Mouse (Mus musculus): ENCODE results near the gene Ugt1a6b.

Gene Ugt1a6b

DNA sequence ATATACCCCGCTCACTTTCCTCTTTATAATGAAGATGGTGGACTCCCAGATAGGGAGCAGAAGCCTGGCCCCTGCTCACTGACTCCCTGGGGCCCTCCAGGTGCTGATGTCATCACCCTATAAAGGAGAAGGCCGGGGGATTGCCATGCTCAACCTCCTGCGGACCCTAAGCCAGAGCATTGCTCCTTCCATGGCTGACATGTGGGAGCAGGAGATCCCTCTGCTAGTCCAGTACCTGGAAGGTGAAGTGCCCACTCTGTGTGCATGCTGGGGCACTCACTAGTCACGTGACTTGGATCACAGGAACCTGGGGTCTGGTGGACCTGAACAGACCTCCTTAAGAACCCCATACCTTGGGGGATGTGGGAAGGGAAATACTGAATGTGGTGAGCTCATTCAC lies 137.5 kb downstream of the Ugt1a6b start:
- DNase-seq (ENCODE audit: low read depth): no peak

DNA sequence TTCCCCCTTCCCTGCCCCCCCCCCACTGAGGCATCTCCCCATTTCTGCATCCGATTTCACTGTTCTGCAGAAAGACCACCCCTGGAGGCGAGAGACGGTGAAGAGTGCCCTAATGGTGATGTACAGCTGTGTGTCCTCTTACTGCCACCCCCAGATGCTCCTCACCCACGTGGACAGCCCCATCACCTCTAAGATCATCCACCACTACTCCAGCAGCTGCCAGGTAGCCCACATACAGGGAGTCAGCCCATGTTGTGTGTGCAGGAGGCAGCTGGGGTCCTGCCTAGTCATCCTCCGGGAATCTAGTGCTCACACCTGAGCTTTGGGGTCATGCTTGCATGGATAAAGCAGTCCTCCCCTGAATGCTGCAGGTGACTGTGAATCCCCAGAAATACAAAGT lies 140.8 kb downstream of the Ugt1a6b start:
- no peak for DNase-seq (ENCODE audit: low read depth)

DNA sequence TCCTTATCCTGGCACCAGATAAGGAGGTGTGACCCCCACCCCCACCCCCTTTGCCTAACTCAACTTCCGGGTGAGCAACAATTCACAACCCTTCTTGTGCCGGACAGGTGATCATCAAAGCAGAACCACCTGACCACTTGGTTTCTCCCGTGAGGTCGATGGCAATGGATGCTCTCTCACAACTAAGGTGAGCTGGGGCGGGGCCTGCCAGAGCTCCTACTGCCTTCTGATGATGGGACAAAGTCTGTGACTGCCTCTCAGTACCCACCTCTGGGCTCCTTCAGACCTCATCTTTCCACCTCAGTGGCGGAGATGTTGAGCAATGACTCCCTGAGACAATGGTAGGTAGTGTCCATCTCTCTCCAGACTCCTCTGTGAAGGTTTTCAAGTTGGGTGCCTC lies 142.8 kb downstream of the Ugt1a6b start:
- no peak for DNase-seq (ENCODE audit: low read depth)

DNA sequence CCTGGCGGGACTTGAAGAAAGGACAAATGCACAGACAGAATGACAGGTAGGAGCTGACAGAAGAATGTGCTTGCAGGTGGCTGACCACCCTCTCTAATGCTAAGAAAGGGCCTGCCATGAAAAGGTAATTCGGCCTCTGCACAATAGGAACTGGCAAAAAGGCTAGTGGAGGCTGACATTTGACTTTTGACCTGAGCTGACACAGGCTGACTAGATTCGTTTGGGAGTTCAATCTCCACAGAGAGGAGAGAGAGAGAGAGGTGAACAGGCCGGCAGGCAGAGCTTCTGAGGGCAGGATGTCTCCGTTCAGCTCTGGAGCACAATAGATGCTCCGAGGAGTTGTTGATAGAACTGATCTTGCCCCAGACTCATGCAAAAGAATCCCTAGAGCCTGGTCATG lies 143.3 kb downstream of the Ugt1a6b start:
- no peak for DNase-seq (ENCODE audit: low read depth)

DNA sequence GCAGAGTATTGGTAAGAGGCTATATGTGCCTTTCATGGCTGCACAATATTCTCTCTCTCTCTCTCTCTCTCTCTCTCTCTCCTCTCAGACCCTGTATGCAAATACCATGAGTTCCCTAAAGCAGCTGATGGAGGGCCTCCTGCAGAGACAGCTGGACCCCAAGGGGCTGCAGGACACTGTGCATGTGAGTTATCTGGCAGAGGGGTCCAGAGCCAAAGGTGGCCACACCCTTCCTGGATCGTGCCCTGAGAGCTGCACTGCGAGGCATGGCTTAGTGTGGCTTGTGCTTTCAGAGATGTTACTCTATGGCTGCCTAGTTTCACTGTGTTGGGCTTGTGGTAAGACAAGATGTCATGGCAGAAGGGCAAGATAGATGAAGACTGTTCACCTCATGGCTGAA lies 144.6 kb downstream of the Ugt1a6b start:
- DNase-seq (ENCODE audit: low read depth): no peak

DNA sequence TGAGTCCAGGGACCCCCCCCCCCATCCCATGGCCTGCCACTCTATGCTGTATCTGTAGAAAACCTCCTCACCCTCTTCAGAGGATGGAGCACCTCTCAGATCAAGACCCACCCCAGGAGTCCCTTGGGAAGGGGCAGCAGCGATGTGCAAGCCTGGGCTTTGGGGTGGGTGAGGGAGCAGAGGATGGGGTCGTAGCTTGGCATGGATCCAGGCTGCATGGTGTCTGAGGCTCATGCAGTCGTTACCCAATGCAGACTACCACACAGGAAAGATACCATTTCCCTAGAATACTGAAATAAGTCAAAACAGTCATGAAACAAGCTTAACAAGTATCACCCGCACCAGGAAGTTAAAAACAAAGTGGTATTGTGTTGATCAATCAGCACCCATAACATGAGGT lies 145.6 kb downstream of the Ugt1a6b start:
- no peak for DNase-seq (ENCODE audit: low read depth)

DNA sequence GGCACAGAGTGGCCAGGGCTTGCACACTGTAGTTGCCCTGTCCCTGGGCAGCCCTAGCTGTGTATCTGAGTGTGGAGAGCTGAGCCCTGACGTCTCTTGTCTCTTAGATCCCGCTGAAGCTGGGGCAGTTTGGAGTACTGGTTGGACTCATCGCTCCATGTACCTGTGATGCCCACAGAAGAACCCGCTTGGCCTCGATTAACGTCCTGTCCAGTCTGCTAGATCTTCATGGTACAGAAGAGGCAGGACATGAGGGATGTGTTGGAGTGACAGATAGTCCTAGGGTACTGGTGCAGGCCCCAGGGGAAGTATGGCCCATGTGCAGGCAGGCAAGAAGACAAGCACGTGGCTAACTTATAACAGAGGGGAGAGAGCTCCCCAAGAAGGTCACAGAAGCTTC lies 146.5 kb downstream of the Ugt1a6b start:
- DNase-seq (ENCODE audit: low read depth): no peak

DNA sequence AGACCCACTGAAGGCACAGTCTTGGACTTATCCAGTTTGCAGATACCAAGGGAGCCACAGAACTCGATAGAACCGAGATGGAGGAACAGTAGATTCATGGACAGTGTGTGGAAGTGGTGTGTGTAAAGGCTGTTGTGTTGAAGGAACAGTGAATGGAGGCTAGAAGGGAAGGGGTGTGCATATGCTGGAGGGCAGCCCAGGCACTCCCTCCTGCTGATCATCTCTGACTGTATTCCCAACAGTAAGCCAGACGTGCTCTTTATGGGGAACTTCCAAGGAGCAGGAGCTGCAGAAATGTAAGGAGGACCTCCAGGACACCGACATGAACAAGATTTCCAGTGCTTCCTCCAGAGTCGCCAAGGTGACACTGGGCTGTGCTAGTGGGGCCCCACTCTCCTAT lies 147.0 kb downstream of the Ugt1a6b start:
- DNase-seq (ENCODE audit: low read depth): no peak

DNA sequence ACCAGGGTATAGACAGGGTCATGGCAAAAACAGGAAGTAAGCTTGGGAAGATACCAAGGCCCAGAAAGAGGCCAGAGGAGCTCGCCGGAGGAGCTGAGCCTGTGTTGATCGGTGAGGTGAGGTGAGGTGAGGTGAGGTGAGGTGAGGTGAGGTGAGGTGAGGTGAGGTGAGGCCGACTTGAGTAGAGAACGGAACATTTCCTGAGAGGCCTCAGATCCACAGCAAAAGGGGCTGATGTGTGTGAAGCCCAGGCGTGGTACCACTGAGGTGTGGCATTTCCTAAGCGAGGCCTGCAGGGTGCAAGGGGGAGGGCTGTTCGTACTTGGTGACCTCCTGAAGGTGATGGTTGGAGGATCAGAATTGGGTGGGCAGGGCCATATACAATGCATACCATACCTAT lies 150.1 kb downstream of the Ugt1a6b start:
- no peak for DNase-seq (ENCODE audit: low read depth)

DNA sequence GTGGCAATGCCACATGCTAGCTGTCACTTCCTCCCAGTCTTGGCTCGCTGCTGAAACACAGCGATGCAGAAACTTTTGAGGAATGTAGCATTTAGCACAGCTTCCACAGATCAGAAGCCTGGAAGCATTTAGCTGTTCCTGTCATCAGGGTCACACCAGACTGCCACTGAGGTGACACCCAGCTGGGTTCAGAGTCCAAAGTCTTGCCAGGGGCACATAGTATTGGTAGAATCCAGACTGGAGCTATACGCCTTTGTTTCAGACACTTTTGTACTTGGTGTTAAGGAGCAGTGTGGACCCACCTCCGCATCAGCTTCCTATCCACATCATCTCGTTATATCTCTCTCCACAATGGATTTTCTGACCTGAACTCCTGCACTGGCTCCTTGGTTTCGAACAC lies 150.5 kb downstream of the Ugt1a6b start:
- DNase-seq (ENCODE audit: low read depth): no peak

DNA sequence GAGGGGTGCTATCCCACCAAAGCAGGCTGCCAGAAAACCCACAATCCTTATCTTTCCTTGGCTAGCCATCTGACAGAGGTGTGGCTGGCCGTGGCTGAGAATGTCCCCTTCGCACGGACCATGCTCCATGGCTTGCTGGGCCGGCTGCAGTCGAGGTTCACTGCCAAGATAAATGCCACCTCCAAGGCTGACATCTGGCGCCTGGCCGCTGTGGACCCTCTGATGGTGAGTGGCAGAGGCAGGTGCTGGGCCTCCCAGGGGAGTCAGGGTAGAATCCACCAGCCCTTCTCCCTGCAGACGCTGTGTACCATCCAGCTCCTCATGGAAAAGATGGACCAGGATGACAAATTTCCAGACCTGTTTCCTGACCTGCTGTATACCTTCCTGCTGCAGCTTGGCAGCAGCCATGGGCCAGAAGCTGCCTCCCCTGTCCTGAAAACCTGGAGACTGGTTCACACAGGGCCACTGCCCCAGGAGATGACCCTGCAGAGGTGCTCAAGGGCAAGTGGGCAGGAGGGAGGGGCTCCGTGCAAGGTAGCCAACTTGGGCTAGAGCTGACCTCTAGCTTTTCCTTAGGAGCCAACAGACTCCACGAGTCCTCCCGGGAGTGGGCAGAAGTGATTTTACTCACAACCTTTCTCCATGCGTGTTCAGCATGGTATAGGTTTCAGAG lies 151.9 kb downstream of the Ugt1a6b start:
- DNase-seq (ENCODE audit: low read depth): no peak

DNA sequence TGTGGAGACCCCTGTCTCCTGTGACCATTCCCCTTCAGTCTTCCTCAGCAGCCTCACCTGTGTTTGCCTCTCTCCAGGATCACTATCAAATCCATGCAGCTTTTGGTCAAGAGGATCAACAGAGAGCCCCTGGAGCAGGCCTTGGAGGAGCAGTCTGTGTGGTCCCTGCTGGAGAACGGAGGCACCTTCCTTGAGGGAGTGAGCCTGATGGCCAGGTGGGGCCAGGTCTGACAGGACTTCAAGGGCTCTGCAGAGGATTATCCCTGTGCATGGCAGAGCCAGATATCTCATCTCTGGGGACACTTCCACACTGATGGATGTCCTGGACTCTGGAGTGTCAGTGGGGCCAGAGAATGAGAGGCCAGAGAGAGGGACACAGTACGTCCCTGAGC lies 152.4 kb downstream of the Ugt1a6b start:
- no peak for DNase-seq (ENCODE audit: low read depth)

DNA sequence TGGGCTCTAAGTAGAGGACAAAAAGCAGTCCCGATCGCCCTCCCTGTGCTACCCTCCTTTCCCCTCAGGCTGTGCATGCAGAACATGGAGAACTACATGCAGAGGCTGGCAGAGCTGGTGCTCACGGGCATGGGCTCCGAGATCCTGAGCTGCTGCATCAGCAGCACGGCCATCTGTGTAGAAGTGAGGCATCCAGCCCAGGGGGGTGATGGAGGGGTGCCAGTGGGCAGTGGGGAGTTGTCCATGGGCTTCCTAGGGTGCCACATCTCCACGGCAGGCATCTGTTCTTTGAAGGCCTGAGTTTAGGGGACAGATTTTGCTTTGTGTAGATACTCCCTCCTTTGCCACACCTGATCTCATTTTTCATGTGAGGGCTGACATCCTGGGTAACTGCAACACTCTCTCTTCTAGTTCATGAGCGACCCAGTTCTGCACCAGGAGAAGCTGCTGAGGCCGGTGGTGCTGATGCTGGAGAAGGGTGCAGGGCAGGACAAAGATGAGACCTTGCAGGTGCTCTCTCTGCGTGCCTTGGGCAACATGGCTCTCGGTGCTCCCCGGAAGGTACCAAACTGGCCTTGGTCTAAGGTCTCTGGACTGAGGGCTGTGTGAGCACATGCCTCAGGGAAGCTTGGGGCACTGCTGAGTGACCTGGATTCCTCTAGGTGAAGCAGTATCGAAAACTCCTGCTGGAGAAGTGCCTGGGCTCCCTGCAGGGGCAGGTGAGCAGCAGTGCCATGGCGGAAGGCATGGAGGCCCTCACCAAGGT lies 153.1 kb downstream of the Ugt1a6b start:
- DNase-seq (ENCODE audit: low read depth): no peak

DNA sequence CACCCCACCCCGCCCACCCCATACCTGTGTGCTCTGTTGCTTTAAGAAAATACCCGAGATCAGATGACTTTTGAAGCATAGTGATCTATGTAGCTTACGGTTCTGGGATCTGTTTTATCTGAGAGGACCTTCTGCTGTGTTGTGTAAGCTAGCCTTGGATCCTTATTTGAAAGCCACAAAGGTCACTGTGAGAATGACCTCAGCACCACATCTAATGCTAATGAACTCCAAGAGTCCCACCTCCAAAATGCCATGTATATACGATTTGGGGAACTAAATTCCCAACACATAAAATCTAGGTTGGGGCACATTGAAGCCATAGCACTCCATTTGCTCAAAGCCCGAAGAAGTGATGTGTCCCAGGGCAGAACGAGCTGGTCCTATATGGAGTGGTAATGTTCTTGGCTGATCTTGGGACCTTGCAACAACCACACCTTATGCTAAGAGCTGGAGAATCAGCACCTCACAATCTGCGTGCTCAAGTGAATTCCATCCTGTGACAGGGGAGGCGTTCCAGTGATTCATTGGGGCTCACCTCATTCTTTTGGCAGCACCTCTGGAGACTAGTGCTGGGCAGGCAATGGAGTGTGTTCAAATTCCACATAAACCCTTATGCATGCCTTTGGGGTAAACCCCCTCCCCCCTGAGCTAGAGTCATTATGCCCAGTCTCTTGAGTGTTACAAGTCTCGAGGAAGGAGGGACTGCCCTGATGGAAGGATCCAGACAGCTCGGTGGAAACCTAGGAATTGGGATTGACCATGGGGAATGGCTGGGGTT lies 154.0 kb downstream of the Ugt1a6b start:
- DNase-seq (ENCODE audit: low read depth): no peak

DNA sequence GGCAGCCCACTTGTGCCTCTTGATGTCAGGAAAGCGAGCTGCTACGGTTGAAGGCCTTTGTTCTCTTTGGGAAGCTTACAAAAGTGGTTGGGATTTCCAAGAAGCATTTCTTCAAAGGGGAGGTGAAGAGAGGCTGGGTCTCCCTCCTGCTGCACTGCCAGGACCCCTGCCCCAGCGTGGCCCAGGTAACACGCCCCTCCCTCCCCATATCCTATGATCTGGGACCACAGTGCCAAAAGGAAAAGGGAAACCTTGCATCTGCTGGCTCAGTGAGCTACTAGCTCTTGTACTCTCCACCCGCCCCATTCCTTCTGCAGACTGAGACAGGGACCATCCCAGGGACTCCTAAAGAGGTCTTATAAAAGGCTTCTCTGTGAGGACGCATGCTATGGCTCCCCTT lies 154.6 kb downstream of the Ugt1a6b start:
- no peak for DNase-seq (ENCODE audit: low read depth)

DNA sequence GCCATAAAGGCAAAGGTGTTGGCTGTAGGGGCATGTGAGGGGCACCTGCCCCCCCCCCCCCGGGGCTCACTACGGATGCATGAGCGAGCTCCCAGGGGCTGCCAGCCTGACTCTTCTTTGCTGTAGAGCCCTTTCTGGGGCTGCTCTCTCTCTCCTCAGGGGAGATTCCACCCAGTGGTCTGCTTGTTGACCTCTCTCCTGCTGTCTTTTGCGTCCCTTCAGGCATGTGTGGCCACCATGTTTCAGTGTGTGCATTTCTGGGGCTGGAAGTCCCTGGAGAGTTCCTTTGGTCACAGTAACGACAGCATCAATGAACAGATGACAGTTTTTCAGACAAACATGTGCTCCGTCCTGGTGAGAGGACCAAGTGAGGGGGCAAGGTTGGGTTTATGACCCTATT lies 155.3 kb downstream of the Ugt1a6b start:
- no peak for DNase-seq (ENCODE audit: low read depth)

DNA sequence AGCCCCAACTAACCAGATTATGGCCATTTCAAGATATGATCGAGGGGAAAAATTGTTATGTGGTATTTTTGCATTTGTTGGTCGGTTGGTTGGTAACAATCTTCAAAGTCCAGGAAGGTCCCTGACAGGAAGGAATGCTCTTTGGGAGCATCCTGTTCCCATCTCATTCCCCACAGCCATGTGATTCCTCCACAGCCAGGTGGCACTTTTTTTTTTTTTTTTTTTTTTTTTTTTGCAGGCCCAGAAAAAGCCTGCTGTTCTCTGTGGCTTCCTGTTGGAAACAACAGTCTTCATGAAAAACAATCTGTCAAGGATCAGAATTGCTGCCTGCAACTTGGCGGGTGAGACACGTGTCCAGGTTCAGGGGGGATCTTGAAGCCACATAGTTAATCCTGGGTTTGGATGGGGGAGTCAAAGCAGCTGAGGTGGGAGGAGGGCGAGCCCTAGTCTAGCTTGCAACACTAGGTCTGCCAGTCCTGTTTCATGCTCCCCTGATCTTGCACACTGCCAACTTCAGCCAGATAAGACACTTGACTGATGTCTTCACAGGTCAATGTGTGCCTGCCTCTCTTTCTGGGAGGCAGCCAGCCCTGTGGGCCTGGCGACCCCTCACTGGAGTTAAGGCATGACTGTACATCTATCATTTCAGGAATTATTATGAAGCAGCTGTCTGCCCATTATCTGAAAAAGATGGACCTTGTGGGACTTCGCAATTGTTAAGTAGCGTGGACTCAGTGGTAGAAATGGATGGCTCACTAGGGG lies 156.0 kb downstream of the Ugt1a6b start:
- no peak for DNase-seq (ENCODE audit: low read depth)

DNA sequence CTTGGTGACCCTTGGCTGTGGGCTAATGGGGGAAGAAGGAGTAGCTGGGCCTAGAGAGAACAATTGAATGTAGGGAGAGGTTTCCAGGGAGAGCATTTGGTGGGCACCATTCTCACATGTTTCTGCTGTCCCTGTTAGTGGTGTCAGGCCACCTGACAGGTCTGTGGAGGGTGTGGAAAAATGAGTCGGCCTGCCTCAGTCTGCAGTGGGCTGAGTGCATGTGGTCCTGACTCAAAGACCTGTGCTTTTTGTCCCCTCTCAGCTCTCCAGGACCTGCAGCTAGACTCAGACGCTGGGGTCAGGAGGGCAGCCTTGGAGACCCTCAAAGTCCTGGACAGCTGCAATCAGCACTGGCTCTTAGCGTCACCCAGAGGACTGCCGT lies 156.6 kb downstream of the Ugt1a6b start:
- DNase-seq (ENCODE audit: low read depth): no peak

DNA sequence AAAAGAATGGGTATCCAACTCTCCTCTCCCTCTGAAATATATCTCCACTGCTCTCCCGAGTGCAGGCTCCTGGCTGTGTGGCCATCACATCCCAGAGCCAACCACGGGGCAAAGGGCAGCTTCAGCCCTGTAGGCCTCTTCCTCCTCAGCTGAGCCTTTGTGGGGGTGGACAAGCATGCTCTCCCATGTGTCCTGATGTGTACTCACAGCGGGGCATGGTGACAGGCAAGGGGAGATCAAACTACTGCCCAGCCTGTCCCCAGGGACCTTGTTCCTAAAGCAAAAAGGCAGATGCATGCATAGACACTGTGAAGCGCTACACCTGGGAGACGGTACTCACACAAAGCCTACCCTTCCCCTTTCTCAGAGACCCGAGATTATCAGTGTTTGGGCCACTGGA lies 157.1 kb downstream of the Ugt1a6b start:
- DNase-seq (ENCODE audit: low read depth): no peak

DNA sequence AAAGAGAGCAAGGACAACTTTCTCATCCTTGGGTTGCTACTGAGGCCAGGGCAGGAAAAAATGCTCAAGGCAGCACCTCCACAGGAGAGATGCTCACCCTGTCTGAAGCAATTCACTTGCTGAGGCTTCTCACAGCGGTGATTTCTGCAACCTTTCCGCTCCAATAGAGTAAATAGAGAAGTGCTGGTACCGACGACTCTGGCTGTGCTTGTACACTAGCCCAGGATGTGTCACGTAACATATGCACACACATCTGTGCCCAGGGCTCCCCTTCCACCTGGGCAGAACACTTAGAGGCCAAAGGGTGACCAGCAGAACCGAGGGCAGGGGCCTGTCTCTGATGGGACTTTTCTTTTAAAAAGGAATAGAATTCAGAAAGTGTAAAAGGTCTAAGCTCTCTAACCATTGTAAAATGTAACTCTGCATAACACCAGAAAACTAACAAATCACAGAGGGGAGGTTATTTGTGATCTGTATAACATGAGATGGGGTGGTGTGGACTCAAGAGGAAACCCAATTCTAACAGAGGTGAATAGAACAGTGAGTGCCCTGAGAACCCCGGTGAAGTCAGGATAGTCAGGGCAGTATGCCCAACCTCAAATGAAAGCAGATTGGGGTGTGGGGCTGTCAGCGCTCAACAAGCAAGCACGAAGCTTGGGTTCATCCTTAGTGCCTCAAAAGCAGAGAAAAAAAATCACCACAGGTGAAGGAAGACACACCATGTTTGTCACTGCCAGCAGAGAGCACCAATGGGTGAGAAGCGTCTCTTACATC lies 157.7 kb downstream of the Ugt1a6b start:
- no peak for DNase-seq (ENCODE audit: low read depth)

DNA sequence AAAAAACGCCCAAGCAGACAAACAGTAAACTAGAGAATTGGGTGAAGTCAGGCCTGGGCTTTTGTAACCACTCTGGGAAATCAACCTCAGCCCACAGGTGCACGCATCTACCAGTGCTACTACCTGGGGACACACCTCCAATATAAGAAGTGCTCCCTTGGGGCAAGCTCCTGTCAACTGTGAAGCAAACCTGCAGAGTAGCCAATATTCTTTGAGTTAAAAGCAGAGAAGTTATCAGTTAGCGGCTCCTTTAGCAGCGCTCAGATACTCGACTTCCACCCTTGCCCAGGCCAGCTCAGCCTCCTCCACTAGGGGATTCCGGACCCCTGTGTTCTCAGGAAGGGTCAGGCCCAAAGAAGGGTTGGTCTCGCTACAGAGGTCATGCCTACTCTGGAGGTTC lies 158.7 kb downstream of the Ugt1a6b start:
- no peak for DNase-seq (ENCODE audit: low read depth)

DNA sequence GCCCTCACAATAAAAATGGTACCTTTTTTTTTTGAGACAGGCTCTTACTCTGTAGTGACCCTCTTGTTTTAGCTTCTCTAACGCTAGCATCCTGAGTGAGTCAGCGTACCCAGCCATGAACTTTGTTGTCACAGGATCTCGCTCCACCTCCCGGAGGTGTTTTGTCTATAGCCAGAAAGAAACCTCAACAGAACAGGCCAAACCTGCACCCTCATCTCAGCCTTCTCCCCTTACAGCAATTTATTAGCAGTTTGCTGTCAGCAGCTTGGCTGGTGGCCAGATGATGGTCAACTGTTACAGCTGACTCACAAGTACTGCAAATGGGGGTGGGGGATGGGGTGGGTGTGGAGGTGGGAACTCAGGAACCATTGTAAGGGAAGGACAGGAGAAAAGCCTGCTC lies 159.2 kb downstream of the Ugt1a6b start:
- DNase-seq (ENCODE audit: low read depth): no peak
